Mouse (Mus musculus) erythroblast, adult 5-6 weeks (primary cell): ENCODE measurements around the gene Gm10309. TPM values are rescaled to one million over a fixed set of nuclear protein-coding genes. Genes with fewer than 3 reads are reported as not detected.
"Not testable (repeated sequence)": the region's sequence is repeated elsewhere in the genome, so short reads cannot be mapped to it uniquely, and the experiment has no call there.

Source experiments
- ATAC-seq: replicated peaks from 2 replicates; pipeline ENCODE4 v1.8.0; 2016; ENCODE audit warnings: moderate number of reproducible peaks, mild to moderate bottlenecking, moderate TSS enrichment, inconsistent platforms; ENCODE audit not compliant: poor library complexity, low FRiP score, severe bottlenecking
- total RNA-seq, 2 experiments: library from RNA; stranded (forward) in 1 of 2; stranded (reverse) in 1 of 2; fragments of 150-400 nt in 1 of 2; fragments of 200-764, 138-1000 nt in 1 of 2; gene quantifications; 2 replicates each; pipeline versions ENCODE4 v1.2.3 to v1.2.4; 2015 to 2017; ENCODE audit warnings: low replicate concordance in 2 of 2

Gene Gm10309
- total RNA-seq, 2 experiments from 2014 or later, result not detected

- ATAC-seq, result no peak
These were observed 22.4 kb downstream of the Gm10309 start for GRCm38 (mm10) chr17:86482675-86483074.

GRCm38 (mm10) chr17:86479406-86479805 lies 25.6 kb downstream of the Gm10309 start:
- ATAC-seq, result no peak

- not testable (repeated sequence) for ATAC-seq
These were observed 27.6 kb downstream of the Gm10309 start for GRCm38 (mm10) chr17:86477401-86477800.

- ATAC-seq, result no peak
These were observed 28.4 kb downstream of the Gm10309 start for GRCm38 (mm10) chr17:86476674-86477073.

GRCm38 (mm10) chr17:86471684-86472083 lies 33.3 kb downstream of the Gm10309 start:
- no peak for ATAC-seq

- ATAC-seq, result no peak
These were observed 34.9 kb downstream of the Gm10309 start for GRCm38 (mm10) chr17:86470160-86470559.

- ATAC-seq, result no peak
These were observed 37.1 kb downstream of the Gm10309 start for GRCm38 (mm10) chr17:86467967-86468366.

GRCm38 (mm10) chr17:86467291-86467898 lies 37.6 kb downstream of the Gm10309 start:
- no peak for ATAC-seq

- ATAC-seq, result no peak
These were observed 38.2 kb downstream of the Gm10309 start for GRCm38 (mm10) chr17:86466871-86467270.

GRCm38 (mm10) chr17:86466412-86466811 lies 38.6 kb downstream of the Gm10309 start:
- ATAC-seq, result no peak

- ATAC-seq, result no peak
These were observed 39.2 kb downstream of the Gm10309 start for GRCm38 (mm10) chr17:86465865-86466264.

- ATAC-seq, result no peak
These were observed 40.2 kb downstream of the Gm10309 start for GRCm38 (mm10) chr17:86464689-86465363.

- no peak for ATAC-seq
These were observed 40.8 kb downstream of the Gm10309 start for GRCm38 (mm10) chr17:86464197-86464596.

- ATAC-seq, result no peak
These were observed 41.7 kb downstream of the Gm10309 start for GRCm38 (mm10) chr17:86463369-86463768.

- ATAC-seq, result no peak
These were observed 44.2 kb downstream of the Gm10309 start for GRCm38 (mm10) chr17:86460645-86461430.

- ATAC-seq, result no peak
These were observed 46.6 kb downstream of the Gm10309 start for GRCm38 (mm10) chr17:86458302-86458980.

GRCm38 (mm10) chr17:86456512-86456911 lies 48.5 kb downstream of the Gm10309 start:
- no peak for ATAC-seq

- no peak for ATAC-seq
These were observed 50.7 kb downstream of the Gm10309 start for GRCm38 (mm10) chr17:86454351-86454706.

GRCm38 (mm10) chr17:86453673-86454350 lies 51.2 kb downstream of the Gm10309 start:
- no peak for ATAC-seq

- no peak for ATAC-seq
These were observed 52.1 kb downstream of the Gm10309 start for GRCm38 (mm10) chr17:86452934-86453333.
